Mouse (Mus musculus) lung, postnatal 25 days (tissue): ENCODE measurements at regions not wholly inside any gene's neighbourhood (a gene's known extent, or its start where the extent isn't known, plus 50 kb on each side); places are given as distances from the start of the nearest gene placed in this dataset.

Experiments used
- DNase-seq: peaks from one replicate; pipeline ENCODE4 v3.0.0; 2022; ENCODE audit warnings: low spot score

- DNase-seq = no peak
Measured at GRCm38 (mm10) chr15:72321528-72321927, 1512.8 kb upstream of the Gm6569 start.

- no peak for DNase-seq
Measured at GRCm38 (mm10) chr15:72322127-72322526, 1512.2 kb upstream of the Gm6569 start.

- DNase-seq = no peak
Measured at GRCm38 (mm10) chr15:72323158-72323557, 1511.2 kb upstream of the Gm6569 start.

GRCm38 (mm10) chr15:72331262-72331661 is 1503.1 kb upstream of the Gm6569 start:
- no peak for DNase-seq

- no peak for DNase-seq
Measured at GRCm38 (mm10) chr15:72334497-72334896, 1499.9 kb upstream of the Gm6569 start.

GRCm38 (mm10) chr15:72339629-72340028 is 1494.7 kb upstream of the Gm6569 start:
- DNase-seq = no peak

GRCm38 (mm10) chr15:72341991-72342390 is 1492.4 kb upstream of the Gm6569 start:
- no peak for DNase-seq

GRCm38 (mm10) chr15:72342504-72342903 is 1491.9 kb upstream of the Gm6569 start:
- no peak for DNase-seq

GRCm38 (mm10) chr15:72343794-72344193 is 1490.6 kb upstream of the Gm6569 start:
- no peak for DNase-seq

GRCm38 (mm10) chr15:72353371-72353770 is 1481.0 kb upstream of the Gm6569 start:
- no peak for DNase-seq

- DNase-seq = no peak
Measured at GRCm38 (mm10) chr15:72355626-72356025, 1478.7 kb upstream of the Gm6569 start.

- DNase-seq = no peak
Measured at GRCm38 (mm10) chr15:72359636-72360035, 1474.7 kb upstream of the Gm6569 start.

GRCm38 (mm10) chr15:72360049-72360448 is 1474.3 kb upstream of the Gm6569 start:
- no peak for DNase-seq

GRCm38 (mm10) chr15:72360463-72361030 is 1473.8 kb upstream of the Gm6569 start:
- DNase-seq = no peak

- no peak for DNase-seq
Measured at GRCm38 (mm10) chr15:72373041-72373440, 1461.3 kb upstream of the Gm6569 start.

- no peak for DNase-seq
Measured at GRCm38 (mm10) chr15:72377201-72377600, 1457.2 kb upstream of the Gm6569 start.

- no peak for DNase-seq
Measured at GRCm38 (mm10) chr15:72379291-72379690, 1455.1 kb upstream of the Gm6569 start.

- no peak for DNase-seq
Measured at GRCm38 (mm10) chr15:72381164-72381563, 1453.2 kb upstream of the Gm6569 start.

- DNase-seq = no peak
Measured at GRCm38 (mm10) chr15:72381744-72382143, 1452.6 kb upstream of the Gm6569 start.

- DNase-seq = no peak
Measured at GRCm38 (mm10) chr15:72382521-72382920, 1451.8 kb upstream of the Gm6569 start.

GRCm38 (mm10) chr15:72383062-72383461 is 1451.3 kb upstream of the Gm6569 start:
- no peak for DNase-seq

- no peak for DNase-seq
Measured at GRCm38 (mm10) chr15:72383470-72383869, 1450.9 kb upstream of the Gm6569 start.

GRCm38 (mm10) chr15:72393226-72393625 is 1441.1 kb upstream of the Gm6569 start:
- DNase-seq = no peak

- DNase-seq = no peak
Measured at GRCm38 (mm10) chr15:72411956-72412355, 1422.4 kb upstream of the Gm6569 start.
